Mouse (Mus musculus) heart, postnatal 0 days (tissue): ENCODE measurements around the gene Itsn2.

Source experiments
- CTCF ChIP-seq: IDR thresholded peaks from 2 replicates; pipeline ENCODE4 v1.5.1; 2016; ENCODE audit warnings: antibody characterized with exemption, control low read depth, low read depth
- EP300 ChIP-seq: IDR thresholded peaks from 2 replicates; pipeline ENCODE4 v1.6.1; 2016; ENCODE audit warnings: antibody characterized with exemption, low read depth

- TF ChIP-seq CTCF: no peak
- TF ChIP-seq EP300: no peak
These were observed 114.5 kb downstream of the Itsn2 start for GRCm38 (mm10) chr12:4706901-4707300.
